Mouse (Mus musculus) olfactory bulb, adult 2 months (tissue): ENCODE measurements around the gene Crebl2.

Experiments
- CTCF ChIP-seq: fragments of 200-500 bp; IDR thresholded peaks from 2 replicates; pipeline ENCODE4 v1.5.1; 2012; ENCODE audit warnings: low read depth, mild to moderate bottlenecking, low read length, moderate library complexity; ENCODE audit not compliant: insufficient read depth
- POLR2A ChIP-seq: fragments of 200-500 bp; IDR thresholded peaks from 2 replicates; pipeline ENCODE4 v1.6.1; 2012; ENCODE audit warnings: mild to moderate bottlenecking, low read depth, low read length, moderate library complexity; ENCODE audit not compliant: insufficient read depth

DNA sequence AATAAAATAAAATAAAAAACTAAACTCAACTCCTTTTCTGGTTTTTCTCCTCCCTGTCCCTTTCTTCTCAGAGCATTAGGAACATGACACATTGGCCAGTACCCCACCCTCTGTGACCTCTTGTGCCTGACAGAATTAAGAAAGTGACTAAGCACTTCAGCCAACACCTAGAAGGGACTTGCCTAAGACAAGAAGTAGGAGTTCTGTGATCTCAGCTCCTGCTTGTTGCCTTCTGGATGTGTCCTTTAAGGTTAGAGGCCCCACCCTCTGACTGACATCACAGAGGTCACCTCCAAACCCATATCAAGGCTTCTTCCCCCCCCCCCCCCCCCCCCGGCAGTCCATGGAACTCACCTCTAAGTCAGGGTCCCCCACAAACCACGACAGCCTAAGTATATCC is 22.9 kb upstream of the Crebl2 start:
- no peak for TF ChIP-seq CTCF
- no peak for TF ChIP-seq POLR2A
